Mouse (Mus musculus): ENCODE results near the gene Brf1. TPM values are rescaled to one million over a fixed set of nuclear protein-coding genes. Genes with fewer than 3 reads are reported as not detected.

The Brf1 gene
- 187 and 302 TPM in 2 replicates for polyA plus RNA-seq (2012; rRNA removed)

GRCm38 (mm10) chr12:113000294-113001132 is at the start of gene Brf1:
Brf1 (minus strand) TSS chr12:113000704.

GRCm38 (mm10) chr12:113013604-113014558 is 13.4 kb upstream of the Brf1 start, which contains the start of gene Pacs2:
Pacs2 (plus strand) TSS chr12:113014508.

GRCm38 (mm10) chr12:112976371-112977073 is 24.0 kb downstream of the Brf1 start, which contains the start of gene Btbd6:
Btbd6 (plus strand) TSS chr12:112976482.

GRCm38 (mm10) chr12:112941776-112942713 is 58.5 kb downstream of the Brf1 start, which contains the start of gene Nudt14:
Nudt14 (minus strand) TSS chr12:112942124.

GRCm38 (mm10) chr12:112929562-112930352 is 70.7 kb downstream of the Brf1 start, which contains the start of gene Jag2:
Jag2 (minus strand) TSS chr12:112929776.

Other genes with a start within 250 kb of the Brf1 start
- 41.6 and 50.1 TPM in 2 replicates for gene Pld4, start 240.0 kb downstream of the Brf1 start, polyA plus RNA-seq (2012; rRNA removed)
- 17.4 and 19.1 TPM in 2 replicates for gene Ahnak2, start 198.0 kb downstream of the Brf1 start, polyA plus RNA-seq (2012; rRNA removed)
- gene Clba1, start 191.8 kb downstream of the Brf1 start, polyA plus RNA-seq (2012; rRNA removed), result 14.1 and 19.2 TPM in 2 replicates
- gene Cdca4, start 171.3 kb downstream of the Brf1 start, polyA plus RNA-seq (2012; rRNA removed), result 33.5 and 36.9 TPM in 2 replicates
- gene Gpr132, start 132.5 kb downstream of the Brf1 start, polyA plus RNA-seq (2012; rRNA removed), result 3.0 TPM in 2 replicates
- 51.9 and 56.8 TPM in 2 replicates for gene Jag2, start 70.9 kb downstream of the Brf1 start, polyA plus RNA-seq (2012; rRNA removed)
- 59.3 and 65.9 TPM in 2 replicates for gene Nudt14, start 58.6 kb downstream of the Brf1 start, polyA plus RNA-seq (2012; rRNA removed)
- 154 and 177 TPM in 2 replicates for gene Btbd6, start 24.2 kb downstream of the Brf1 start, polyA plus RNA-seq (2012; rRNA removed)
- gene Pacs2, start 13.8 kb upstream of the Brf1 start, polyA plus RNA-seq (2012; rRNA removed), result 62.7 and 66.0 TPM in 2 replicates
- 0.55 TPM in 1 of 2 replicates, not detected in the other for gene Tex22, start 73.8 kb upstream of the Brf1 start, polyA plus RNA-seq (2012; rRNA removed)
- 179 and 223 TPM in 2 replicates for gene Mta1, start 97.6 kb upstream of the Brf1 start, polyA plus RNA-seq (2012; rRNA removed)
- gene Crip2, start 139.5 kb upstream of the Brf1 start, polyA plus RNA-seq (2012; rRNA removed), result 434 and 442 TPM in 2 replicates
- 603 and 886 TPM in 2 replicates for gene Crip1, start 145.6 kb upstream of the Brf1 start, polyA plus RNA-seq (2012; rRNA removed)
- 13.4 and 19.0 TPM in 2 replicates for gene Tedc1, start 155.7 kb upstream of the Brf1 start, polyA plus RNA-seq (2012; rRNA removed)
- gene Tmem121, start 185.2 kb upstream of the Brf1 start, polyA plus RNA-seq (2012; rRNA removed), result 11.3 and 12.8 TPM in 2 replicates